Mouse (Mus musculus): ENCODE data around the gene Atp1a4. TPM values are rescaled to one million over a fixed set of nuclear protein-coding genes. Genes with fewer than 3 reads are reported as not detected.
"Not testable (repeated sequence)": the region's sequence is repeated elsewhere in the genome, so short reads cannot be mapped to it uniquely, and the experiment has no call there.

Atp1a4 gene
- total RNA-seq, 2 experiments from 2014 or later: 0.17 to 0.18 TPM

- DNase-seq (ENCODE audit: low spot score in 2 of 2): no peak
These were observed 23.5 kb upstream of the Atp1a4 start for GRCm38 (mm10) chr1:172281522-172282254.

- no peak for DNase-seq (ENCODE audit: low spot score in 2 of 2)
These were observed 21.7 kb upstream of the Atp1a4 start for GRCm38 (mm10) chr1:172279768-172280509.

GRCm38 (mm10) chr1:172278328-172278727, 20.1 kb upstream of the Atp1a4 start:
- DNase-seq (ENCODE audit: low spot score in 2 of 2): no peak

GRCm38 (mm10) chr1:172277172-172277571, 19.0 kb upstream of the Atp1a4 start:
- DNase-seq (ENCODE audit: low spot score in 2 of 2): no peak

GRCm38 (mm10) chr1:172274547-172274946, 16.3 kb upstream of the Atp1a4 start:
- DNase-seq (ENCODE audit: low spot score in 2 of 2): no peak

GRCm38 (mm10) chr1:172274116-172274515, 15.9 kb upstream of the Atp1a4 start:
- DNase-seq (ENCODE audit: low spot score in 2 of 2): no peak

GRCm38 (mm10) chr1:172273386-172273785, 15.2 kb upstream of the Atp1a4 start:
- no peak for DNase-seq (ENCODE audit: low spot score in 2 of 2)

- DNase-seq (ENCODE audit: low spot score in 2 of 2): no peak
These were observed 13.6 kb upstream of the Atp1a4 start for GRCm38 (mm10) chr1:172271765-172272164.

GRCm38 (mm10) chr1:172271208-172271607, 13.0 kb upstream of the Atp1a4 start:
- DNase-seq (ENCODE audit: low spot score in 2 of 2): no peak

GRCm38 (mm10) chr1:172261477-172262078, 3.4 kb upstream of the Atp1a4 start, which contains the start of gene Igsf8:
Gene Igsf8 (plus strand): TSS chr1:172261641.
- no peak for DNase-seq (ENCODE audit: low spot score in 2 of 2)

GRCm38 (mm10) chr1:172247679-172248078, 10.5 kb downstream of the Atp1a4 start:
- DNase-seq (ENCODE audit: low spot score in 2 of 2): peak in 1 of 2 experiments; percentile 27

- DNase-seq (ENCODE audit: low spot score in 2 of 2): no peak
These were observed 11.0 kb downstream of the Atp1a4 start for GRCm38 (mm10) chr1:172247216-172247615.

GRCm38 (mm10) chr1:172244645-172245044, 13.6 kb downstream of the Atp1a4 start:
- not testable (repeated sequence) for DNase-seq (ENCODE audit: low spot score in 2 of 2)

GRCm38 (mm10) chr1:172243547-172244205, 14.5 kb downstream of the Atp1a4 start:
- DNase-seq (ENCODE audit: low spot score in 2 of 2): peak in 1 of 2 experiments; percentile 38

GRCm38 (mm10) chr1:172242401-172242800, 15.8 kb downstream of the Atp1a4 start:
- DNase-seq (ENCODE audit: low spot score in 2 of 2): no peak

GRCm38 (mm10) chr1:172240945-172241708, 17.1 kb downstream of the Atp1a4 start:
- no peak for DNase-seq (ENCODE audit: low spot score in 2 of 2)

GRCm38 (mm10) chr1:172229215-172229614, 29.0 kb downstream of the Atp1a4 start:
- no peak for DNase-seq (ENCODE audit: low spot score in 2 of 2)

GRCm38 (mm10) chr1:172228209-172228608, 30.0 kb downstream of the Atp1a4 start:
- DNase-seq (ENCODE audit: low spot score in 2 of 2): no peak

- DNase-seq (ENCODE audit: low spot score in 2 of 2): no peak
These were observed 36.7 kb downstream of the Atp1a4 start for GRCm38 (mm10) chr1:172221297-172222063.

GRCm38 (mm10) chr1:172220414-172220813, 37.8 kb downstream of the Atp1a4 start:
- DNase-seq (ENCODE audit: low spot score in 2 of 2): peak; percentile 57 to 81
